Mouse (Mus musculus): ENCODE data around the gene Kctd3. TPM values are rescaled to one million over a fixed set of nuclear protein-coding genes. Genes with fewer than 3 reads are reported as not detected.

The Kctd3 gene
- polyA plus RNA-seq, 1 experiment from 2014 or later: 8.8 TPM

GRCm38 (mm10) chr1:188993218-188993617, 14.4 kb downstream of the Kctd3 start:
- Histone ChIP-seq H3K27ac (no peak overlapping the region), H3K4me3 (ENCODE audit: inconsistent target) (no peak overlapping the region), H3K36me3 (ENCODE audit: inconsistent target) (peaks cover 50% of the 10 kb centered on the region), H3K79me2 (ENCODE audit: inconsistent target) (no peaks in the 10 kb centered on the region)
- 86% methylated on average over 4 of the region's 4 CpGs for WGBS (ENCODE audit: missing documents)

GRCm38 (mm10) chr1:188980050-188980449, 27.6 kb downstream of the Kctd3 start:
- Histone ChIP-seq H3K79me2 (ENCODE audit: inconsistent target) (no peaks in the 10 kb centered on the region), H3K27ac (no peak overlapping the region), H3K4me3 (ENCODE audit: inconsistent target) (no peak overlapping the region), H3K36me3 (ENCODE audit: inconsistent target) (peaks cover 59% of the 10 kb centered on the region)
- WGBS (ENCODE audit: missing documents): 71% methylated on average over 3 of the region's 3 CpGs

- Histone ChIP-seq H3K36me3 (ENCODE audit: inconsistent target) (peaks cover 75% of the 10 kb centered on the region), H3K79me2 (ENCODE audit: inconsistent target) (no peaks in the 10 kb centered on the region), H3K4me3 (ENCODE audit: inconsistent target) (no peak overlapping the region), H3K27ac (no peak overlapping the region)
- 97% methylated on average over 16 of the region's 16 CpGs for WGBS (ENCODE audit: missing documents)
Observed at GRCm38 (mm10) chr1:188973926-188974325, 33.7 kb downstream of the Kctd3 start.

GRCm38 (mm10) chr1:188973078-188973477, 34.6 kb downstream of the Kctd3 start:
- no peaks in the 10 kb centered on the region for H3K79me2 ChIP-seq (ENCODE audit: inconsistent target)
- no peak overlapping the region for H3K27ac ChIP-seq
- no peak overlapping the region for H3K4me3 ChIP-seq (ENCODE audit: inconsistent target)
- H3K36me3 ChIP-seq (ENCODE audit: inconsistent target): peaks cover 71% of the 10 kb centered on the region
- WGBS (ENCODE audit: missing documents): 95% methylated on average over 6 of the region's 6 CpGs

- 100% methylated on average over 2 of the region's 4 CpGs for WGBS (ENCODE audit: missing documents)
- Histone ChIP-seq H3K27ac (no peak overlapping the region), H3K79me2 (ENCODE audit: inconsistent target) (no peaks in the 10 kb centered on the region), H3K4me3 (ENCODE audit: inconsistent target) (no peak overlapping the region), H3K36me3 (ENCODE audit: inconsistent target) (no peaks in the 10 kb centered on the region)
Observed at GRCm38 (mm10) chr1:188952501-188952900, 55.1 kb downstream of the Kctd3 start.

GRCm38 (mm10) chr1:188951091-188951490, 56.5 kb downstream of the Kctd3 start:
- Histone ChIP-seq H3K79me2 (ENCODE audit: inconsistent target) (no peaks in the 10 kb centered on the region), H3K36me3 (ENCODE audit: inconsistent target) (no peaks in the 10 kb centered on the region), H3K27ac (no peak overlapping the region), H3K4me3 (ENCODE audit: inconsistent target) (no peak overlapping the region)
- WGBS (ENCODE audit: missing documents): 90% methylated on average over 6 of the region's 6 CpGs

GRCm38 (mm10) chr1:188948276-188948675, 59.4 kb downstream of the Kctd3 start:
- H3K79me2 ChIP-seq (ENCODE audit: inconsistent target): no peaks in the 10 kb centered on the region
- no peak overlapping the region for H3K27ac ChIP-seq
- no peaks in the 10 kb centered on the region for H3K36me3 ChIP-seq (ENCODE audit: inconsistent target)
- no peak overlapping the region for H3K4me3 ChIP-seq (ENCODE audit: inconsistent target)
- 2% methylated on average over 9 of the region's 9 CpGs for WGBS (ENCODE audit: missing documents)

- 57% methylated on average over 5 of the region's 5 CpGs for WGBS (ENCODE audit: missing documents)
- Histone ChIP-seq H3K4me3 (ENCODE audit: inconsistent target) (no peak overlapping the region), H3K79me2 (ENCODE audit: inconsistent target) (no peaks in the 10 kb centered on the region), H3K36me3 (ENCODE audit: inconsistent target) (no peaks in the 10 kb centered on the region), H3K27ac (no peak overlapping the region)
Observed at GRCm38 (mm10) chr1:188947794-188948193, 59.8 kb downstream of the Kctd3 start.

- H3K4me3 ChIP-seq (ENCODE audit: inconsistent target): no peak overlapping the region
- WGBS (ENCODE audit: missing documents): 96% methylated on average over 11 of the region's 11 CpGs
- no peaks in the 10 kb centered on the region for H3K79me2 ChIP-seq (ENCODE audit: inconsistent target)
- H3K27ac ChIP-seq: no peak overlapping the region
- H3K36me3 ChIP-seq (ENCODE audit: inconsistent target): no peaks in the 10 kb centered on the region
Observed at GRCm38 (mm10) chr1:188946849-188947248, 60.8 kb downstream of the Kctd3 start.

GRCm38 (mm10) chr1:188945326-188945725, 62.3 kb downstream of the Kctd3 start:
- Histone ChIP-seq H3K27ac (no peak overlapping the region), H3K4me3 (ENCODE audit: inconsistent target) (no peak overlapping the region), H3K36me3 (ENCODE audit: inconsistent target) (no peaks in the 10 kb centered on the region), H3K79me2 (ENCODE audit: inconsistent target) (no peaks in the 10 kb centered on the region)
- 17% methylated on average over 8 of the region's 8 CpGs for WGBS (ENCODE audit: missing documents)

GRCm38 (mm10) chr1:188937246-188937780, 70.3 kb downstream of the Kctd3 start:
- WGBS (ENCODE audit: missing documents): 79% methylated on average over 14 of the region's 14 CpGs
- Histone ChIP-seq H3K79me2 (ENCODE audit: inconsistent target) (no peaks in the 10 kb centered on the region), H3K27ac (no peak overlapping the region), H3K36me3 (ENCODE audit: inconsistent target) (no peaks in the 10 kb centered on the region), H3K4me3 (ENCODE audit: inconsistent target) (no peak overlapping the region)

Data from macrophage (primary cell).